Mouse (Mus musculus) limb, embryonic 12.5 days (tissue): ENCODE data around the gene Sox10. TPM values are rescaled to one million over a fixed set of nuclear protein-coding genes. Genes with fewer than 3 reads are reported as not detected.
A peak's percentile ranks its signal among the peaks of the same experiment; 100 is the strongest.

Experiments
- ATAC-seq: fragments of 200-750 bp; cut with Nextera tagmentation; 2 replicates; pipeline ENCODE4 v1.8.0; 2017; ENCODE audit warnings: low read depth, moderate TSS enrichment; ENCODE audit not compliant: insufficient number of reproducible peaks, insufficient read depth, low FRiP score, low TSS enrichment
- H3K27ac ChIP-seq: fragments of 300-500 bp; sonication (generic); 2 replicates; pipeline ENCODE4 v1.5.1; 2016; ENCODE audit warnings: mild to moderate bottlenecking, moderate library complexity
- H3K27me3 ChIP-seq: fragments of 300-500 bp; sonication (generic); 2 replicates; pipeline ENCODE4 v1.6.1; 2016; ENCODE audit warnings: mild to moderate bottlenecking, moderate library complexity
- H3K36me3 ChIP-seq: fragments of 300-500 bp; sonication (generic); 2 replicates; pipeline ENCODE4 v1.6.1; 2016; ENCODE audit warnings: mild to moderate bottlenecking, moderate library complexity
- H3K4me1 ChIP-seq: fragments of 300-500 bp; sonication (generic); replicated peaks from 2 replicates; pipeline ENCODE4 v1.6.1; 2016
- H3K4me2 ChIP-seq: fragments of 300-500 bp; sonication (generic); 2 replicates; pipeline ENCODE4 v1.6.1; 2016; ENCODE audit warnings: mild to moderate bottlenecking, moderate library complexity
- H3K4me3 ChIP-seq: fragments of 300-500 bp; sonication (generic); replicated peaks from 2 replicates; pipeline ENCODE4 v1.5.1; 2016; ENCODE audit warnings: mild to moderate bottlenecking
- H3K9ac ChIP-seq: fragments of 300-500 bp; sonication (generic); replicated peaks from 2 replicates; pipeline ENCODE4 v1.6.1; 2016; ENCODE audit warnings: mild to moderate bottlenecking, moderate library complexity
- H3K9me3 ChIP-seq: fragments of 300-500 bp; sonication (generic); 2 replicates; pipeline ENCODE4 v1.6.1; 2016; ENCODE audit warnings: mild to moderate bottlenecking, moderate library complexity
- WGBS: fragments of 180-500 bp; shearing (Covaris S2); methylation state at CpG from one replicate; pipeline ENCODE4 v1.1.7; 2016; 5-methylcytosine and 5-hydroxymethylcytosine counted together
- polyA plus RNA-seq: library from polyadenylated mRNA; unstranded; fragments of >200 nt; fragmentation: Nextera tagmentation; extraction: Ambion mirVana; gene quantifications from 2 replicates; pipeline ENCODE4 v1.2.1, GENCODE M21; 2016

The Sox10 gene
- polyA plus RNA-seq, 1 experiment from 2014 or later: 4.1 TPM

- peaks cover 96% of the 10 kb centered on the region for H3K36me3 ChIP-seq
These were observed 40.6 kb downstream of the Sox10 start for GRCm38 (mm10) chr15:79124331-79124875.

GRCm38 (mm10) chr15:79123751-79124150, 41.3 kb downstream of the Sox10 start:
- H3K36me3 ChIP-seq: peaks cover 98% of the 10 kb centered on the region
- no peak for ATAC-seq
- H3K27ac ChIP-seq: no peak overlapping the region
- no peak overlapping the region for H3K4me3 ChIP-seq
- H3K27me3 ChIP-seq: no peaks in the 10 kb centered on the region
- 86% methylated on average over 6 of the region's 6 CpGs for WGBS
- H3K9ac ChIP-seq: no peak overlapping the region
- peaks cover 6% of the 10 kb centered on the region; the same call in 1 of the 2 replicates for H3K9me3 ChIP-seq
- 0 out of 2 replicates have a peak, but pooled peaks cover 3% of the 10 kb centered on the region for H3K4me1 ChIP-seq
- H3K4me2 ChIP-seq: no peak overlapping the region

More at GRCm38 (mm10) chr15:79124331-79124875, 40.6 kb downstream of the Sox10 start:
- no peak overlapping the region for H3K4me3 ChIP-seq
- no peak for ATAC-seq
- 0 out of 2 replicates have a peak, but pooled peaks cover 3% of the 10 kb centered on the region for H3K4me1 ChIP-seq
- WGBS: 80% methylated on average over 10 of the region's 10 CpGs
- no peaks in the 10 kb centered on the region for H3K27me3 ChIP-seq
- no peak overlapping the region for H3K9ac ChIP-seq
- no peak overlapping the region for H3K27ac ChIP-seq
- H3K9me3 ChIP-seq: peaks cover 6% of the 10 kb centered on the region; the same call in 1 of the 2 replicates
- no peak overlapping the region for H3K4me2 ChIP-seq

- no peak overlapping the region for H3K9ac ChIP-seq
- no peak overlapping the region for H3K4me3 ChIP-seq
- H3K36me3 ChIP-seq: peaks cover 98% of the 10 kb centered on the region
- ATAC-seq: no peak
- no peak overlapping the region for H3K27ac ChIP-seq
- no peak overlapping the region for H3K4me2 ChIP-seq
- 79% methylated on average over 13 of the region's 13 CpGs for WGBS
- H3K9me3 ChIP-seq: no peaks in the 10 kb centered on the region
- H3K4me1 ChIP-seq: 0 out of 2 replicates have a peak, but pooled peaks cover 3% of the 10 kb centered on the region
- H3K27me3 ChIP-seq: no peaks in the 10 kb centered on the region
These were observed 42.5 kb downstream of the Sox10 start for GRCm38 (mm10) chr15:79122546-79122945.

- H3K36me3 ChIP-seq: peaks cover 98% of the 10 kb centered on the region
- H3K27ac ChIP-seq: no peak overlapping the region
- 68% methylated on average over 4 of the region's 4 CpGs for WGBS
- 0 out of 2 replicates have a peak, but pooled peaks cover 3% of the 10 kb centered on the region for H3K4me1 ChIP-seq
- H3K9me3 ChIP-seq: no peaks in the 10 kb centered on the region
- no peak overlapping the region for H3K9ac ChIP-seq
- no peak for ATAC-seq
- no peak overlapping the region for H3K4me2 ChIP-seq
- H3K4me3 ChIP-seq: no peak overlapping the region
- H3K27me3 ChIP-seq: no peaks in the 10 kb centered on the region
These were observed 42.9 kb downstream of the Sox10 start for GRCm38 (mm10) chr15:79122119-79122518.

GRCm38 (mm10) chr15:79119491-79119890, 45.5 kb downstream of the Sox10 start:
- H3K4me2 ChIP-seq: no peak overlapping the region
- no peak overlapping the region for H3K9ac ChIP-seq
- no peak overlapping the region for H3K27ac ChIP-seq
- ATAC-seq: no peak
- no peak overlapping the region for H3K4me3 ChIP-seq
- 0 out of 2 replicates have a peak, but pooled peaks cover 3% of the 10 kb centered on the region for H3K4me1 ChIP-seq
- H3K36me3 ChIP-seq: peaks cover 98% of the 10 kb centered on the region
- WGBS: 80% methylated on average over 9 of the region's 9 CpGs
- no peaks in the 10 kb centered on the region for H3K27me3 ChIP-seq
- no peaks in the 10 kb centered on the region for H3K9me3 ChIP-seq

- Histone ChIP-seq H3K4me1 (peaks cover 16% of the 10 kb centered on the region), H3K9ac (peak overlapping the region; percentile 23; the same call in 1 of the 2 replicates), H3K9me3 (no peaks in the 10 kb centered on the region), H3K36me3 (peaks cover 79% of the 10 kb centered on the region), H3K27ac (0 out of 2 replicates have a peak overlapping the region, but pooled peaks have one; percentile 23), H3K27me3 (peaks cover 4% of the 10 kb centered on the region; the same call in 1 of the 2 replicates), H3K4me3 (no peak overlapping the region), H3K4me2 (no peak overlapping the region)
- no peak for ATAC-seq
- 58% methylated on average over 5 of the region's 5 CpGs for WGBS
These were observed 49.8 kb downstream of the Sox10 start for GRCm38 (mm10) chr15:79115276-79115675.

- Histone ChIP-seq H3K4me2 (no peak overlapping the region), H3K9me3 (no peaks in the 10 kb centered on the region), H3K9ac (no peak overlapping the region), H3K36me3 (peaks cover 44% of the 10 kb centered on the region), H3K4me3 (no peak overlapping the region), H3K4me1 (peaks cover 36% of the 10 kb centered on the region), H3K27me3 (peaks cover 8% of the 10 kb centered on the region), H3K27ac (no peak overlapping the region)
- WGBS: 91% methylated on average over 4 of the region's 4 CpGs
- ATAC-seq: no peak
These were observed 53.3 kb downstream of the Sox10 start for GRCm38 (mm10) chr15:79111774-79112173.

- Histone ChIP-seq H3K4me1 (peaks cover 36% of the 10 kb centered on the region), H3K9me3 (no peaks in the 10 kb centered on the region), H3K4me3 (peak overlapping the region; percentile 92), H3K9ac (no peak overlapping the region; the same call in 1 of the 2 replicates), H3K27ac (no peak overlapping the region), H3K4me2 (peak overlapping the region; percentile 96), H3K27me3 (peaks cover 8% of the 10 kb centered on the region), H3K36me3 (peaks cover 32% of the 10 kb centered on the region)
- no peak for ATAC-seq
- 57% methylated on average over 2 of the region's 2 CpGs for WGBS
These were observed 54.5 kb downstream of the Sox10 start for GRCm38 (mm10) chr15:79110528-79110927.

- ATAC-seq: no peak
- Histone ChIP-seq H3K4me3 (peak overlapping the region; percentile 92), H3K9me3 (no peaks in the 10 kb centered on the region), H3K27ac (no peak overlapping the region), H3K9ac (peak overlapping the region; percentile 89), H3K4me1 (peaks cover 36% of the 10 kb centered on the region), H3K27me3 (peaks cover 8% of the 10 kb centered on the region), H3K4me2 (peak overlapping the region; percentile 96), H3K36me3 (peaks cover 27% of the 10 kb centered on the region)
- 18% methylated on average over 9 of the region's 9 CpGs for WGBS
These were observed 55.0 kb downstream of the Sox10 start for GRCm38 (mm10) chr15:79110031-79110430.

- H3K4me2 ChIP-seq: peak overlapping the region; percentile 96
- peak overlapping the region; percentile 93 for H3K27ac ChIP-seq
- peak overlapping the region; percentile 92 for H3K4me3 ChIP-seq
- peak overlapping the region; percentile 89 for H3K9ac ChIP-seq
- H3K4me1 ChIP-seq: peaks cover 36% of the 10 kb centered on the region
- H3K36me3 ChIP-seq: peaks cover 21% of the 10 kb centered on the region; the same call in 1 of the 2 replicates
- peaks cover 8% of the 10 kb centered on the region for H3K27me3 ChIP-seq
- ATAC-seq: peak; percentile 9; the same call in 1 of the 2 replicates
- WGBS: under 1% methylated on average over 46 of the region's 46 CpGs
- H3K9me3 ChIP-seq: no peaks in the 10 kb centered on the region
These were observed 55.6 kb downstream of the Sox10 start for GRCm38 (mm10) chr15:79109321-79109934.

- WGBS: under 1% methylated on average over 73 of the region's 85 CpGs
- Histone ChIP-seq H3K27ac (peak within 1 kb of the TSS; percentile 93), H3K27me3 (peaks cover 8% of the 10 kb centered on the region), H3K9ac (peak within 1 kb of the TSS; percentile 89), H3K4me1 (peaks cover 36% of the 10 kb centered on the region), H3K9me3 (no peaks in the 10 kb centered on the region), H3K4me3 (peak within 1 kb of the TSS; percentile 92), H3K4me2 (peak within 1 kb of the TSS; percentile 96), H3K36me3 (peaks cover 16% of the 10 kb centered on the region; the same call in 1 of the 2 replicates)
- ATAC-seq: peak; percentile 87
These were observed 56.4 kb downstream of the Sox10 start, which contains the start of gene Micall1 for GRCm38 (mm10) chr15:79108421-79109320. Micall1 (plus strand) TSS chr15:79108898.
